Mouse (Mus musculus) adrenal gland, postnatal 4 days (tissue): ENCODE data around the gene Ficd. TPM values are rescaled to one million over a fixed set of nuclear protein-coding genes. Genes with fewer than 3 reads are reported as not detected.
A peak's percentile ranks its signal among the peaks of the same experiment; 100 is the strongest.
"Not testable (repeated sequence)": the region's sequence is repeated elsewhere in the genome, so short reads cannot be mapped to it uniquely, and the experiment has no call there.

Source experiments
- DNase-seq, 2 experiments: peaks; one replicate each; pipeline ENCODE4 v3.0.0; 2021 to 2022; ENCODE audit warnings: low spot score in 2 of 2, mixed read lengths in 2 of 2
- total RNA-seq, 2 experiments: library from RNA; stranded (reverse); gene quantifications; 2 replicates each; pipeline ENCODE4 v1.2.3; 2021

The Ficd gene
- total RNA-seq, 2 experiments from 2014 or later = 10.7 to 13.6 TPM

DNA sequence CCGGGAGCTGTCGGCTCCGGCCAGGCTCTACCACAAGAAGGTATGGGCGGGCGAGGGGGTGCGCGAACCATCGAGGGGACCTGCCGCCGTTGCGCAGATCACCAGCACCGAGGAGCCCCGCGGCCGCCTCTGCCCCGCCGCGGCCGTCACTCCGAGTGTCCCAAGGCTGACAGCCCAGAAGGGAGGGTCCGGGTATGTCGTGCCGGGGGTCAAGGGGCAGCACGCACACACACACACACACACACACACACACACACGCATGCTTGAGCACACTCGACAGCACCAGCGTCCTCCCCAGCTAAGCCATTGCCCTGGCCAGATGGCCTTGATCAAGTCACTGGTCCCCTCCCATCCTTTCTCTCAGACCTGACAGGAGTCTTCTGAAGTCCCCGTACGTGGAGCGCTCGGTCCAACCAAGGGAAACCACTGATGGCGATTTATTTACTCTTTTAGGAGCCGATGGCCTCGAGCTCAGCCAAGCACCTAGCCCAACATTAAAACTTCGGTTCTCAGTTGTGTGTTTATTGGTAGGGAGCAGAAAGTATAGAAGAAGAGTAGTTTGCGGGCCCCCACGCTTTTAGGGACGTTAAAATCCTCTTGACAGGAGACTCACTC, 37.4 kb downstream of the Ficd start:
- peak in 1 of 2 experiments; percentile 37 for DNase-seq

DNA sequence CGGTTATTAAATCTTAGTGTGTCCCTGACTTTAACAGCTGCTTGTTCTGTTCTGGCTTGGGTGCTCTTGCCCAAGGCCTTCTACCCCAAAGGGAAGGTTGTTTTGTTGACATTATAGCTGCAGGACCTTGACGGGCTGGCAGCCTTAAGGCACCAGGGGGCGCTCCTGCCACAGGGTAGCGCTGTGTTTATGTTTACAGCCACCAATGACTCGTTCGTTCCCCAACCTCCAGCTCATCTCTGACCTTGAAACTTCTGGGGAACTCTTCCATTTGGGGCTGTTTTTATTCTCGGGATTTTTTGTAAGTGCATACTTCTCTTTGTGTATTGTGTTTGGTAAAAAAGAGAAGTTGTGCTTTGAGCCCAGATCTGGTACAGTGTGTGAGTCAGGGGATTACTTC, 38.1 kb downstream of the Ficd start:
- peak; percentile 79 to 90 for DNase-seq

DNA sequence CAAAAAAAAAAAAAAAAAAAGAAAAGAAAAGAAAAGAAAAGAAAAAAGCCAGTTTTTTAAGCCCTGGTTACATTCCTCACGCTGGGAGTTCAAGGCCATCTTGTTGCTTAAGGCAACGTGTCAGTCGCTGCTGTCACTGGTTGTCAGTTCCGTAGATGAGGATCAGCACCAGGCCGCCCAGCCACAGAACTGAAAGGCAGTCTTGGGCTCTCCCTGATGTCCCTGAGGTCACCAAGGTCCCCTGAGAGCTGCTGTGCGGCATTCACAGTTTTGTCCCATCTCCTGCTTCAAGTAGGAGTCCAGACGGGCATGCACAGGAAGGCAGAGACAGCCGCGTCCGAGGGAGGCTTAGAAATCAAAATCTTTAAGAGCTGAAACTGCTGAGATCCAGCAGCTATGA, 40.0 kb downstream of the Ficd start:
- DNase-seq = no peak

DNA sequence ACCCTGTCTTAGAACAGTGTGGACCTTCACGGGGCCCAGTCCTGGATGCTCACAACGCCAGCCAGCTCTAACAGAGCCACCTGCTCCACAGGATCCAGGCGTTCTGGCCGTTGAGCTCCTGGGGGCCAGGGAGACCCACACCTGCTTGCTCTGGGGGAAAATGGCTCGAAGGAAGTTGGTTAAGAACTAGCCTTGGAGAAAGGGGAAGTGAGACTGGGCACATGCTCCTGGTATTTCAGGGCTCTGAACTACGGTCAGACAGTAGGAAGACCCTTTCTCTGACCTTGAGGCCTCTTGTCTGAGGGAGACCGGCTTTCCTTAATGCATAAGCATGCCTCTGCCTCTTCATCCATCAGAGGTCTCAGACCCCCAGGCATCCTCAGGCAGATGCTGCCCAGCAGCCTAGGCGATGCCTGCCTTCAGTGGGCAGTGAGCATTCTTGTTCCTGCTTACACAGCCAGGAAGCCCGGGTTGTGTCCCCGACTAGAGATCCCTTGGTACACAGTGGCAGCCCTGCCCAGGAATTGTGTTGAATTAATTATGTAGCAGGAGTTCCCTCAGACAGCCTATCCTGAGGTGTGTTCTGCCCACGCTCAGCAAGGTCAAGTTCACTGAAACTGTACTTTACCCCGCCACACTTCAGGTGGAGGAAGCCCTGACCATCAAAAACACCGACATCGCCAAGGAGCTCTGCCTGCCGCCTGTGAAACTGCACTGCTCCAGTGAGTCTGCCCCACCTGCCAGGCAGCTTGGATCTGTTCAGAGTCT, 40.7 kb downstream of the Ficd start:
- no peak for DNase-seq

DNA sequence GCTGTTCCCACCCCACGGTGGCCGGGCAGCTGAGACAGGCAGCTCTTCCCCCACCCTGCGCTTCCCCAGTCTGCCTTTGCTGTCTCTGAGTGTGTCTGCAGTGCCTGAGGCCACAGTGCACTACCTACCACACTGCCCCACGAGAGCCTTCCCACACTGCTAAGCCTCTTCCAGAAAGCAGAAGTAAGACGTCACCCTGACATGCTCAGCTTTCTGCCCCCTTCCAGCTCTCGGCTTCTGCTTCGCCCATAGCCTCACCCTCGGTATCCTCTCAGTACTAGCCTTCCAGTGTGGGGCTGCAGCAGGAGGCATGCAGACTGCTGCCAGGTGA, 41.3 kb downstream of the Ficd start:
- DNase-seq = no peak

DNA sequence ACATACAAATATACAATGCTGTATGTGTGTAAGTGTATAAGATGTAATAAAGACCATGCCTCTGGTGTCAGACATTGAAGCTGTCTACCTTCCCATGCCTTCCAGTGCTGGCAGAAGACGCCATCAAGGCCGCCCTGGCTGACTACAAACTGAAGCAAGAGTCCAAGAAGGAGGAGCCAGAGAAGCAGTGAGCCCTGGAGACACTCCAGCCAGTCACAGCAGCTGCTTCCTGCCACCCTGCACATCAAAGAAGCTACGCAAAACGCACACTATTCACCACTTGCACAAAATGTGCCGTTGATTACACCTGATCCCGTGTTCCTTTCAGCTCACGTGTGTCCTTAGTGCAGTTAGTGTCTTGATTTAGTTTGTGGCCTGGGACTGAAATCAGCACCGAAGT, 42.1 kb downstream of the Ficd start:
- not testable (repeated sequence) for DNase-seq

DNA sequence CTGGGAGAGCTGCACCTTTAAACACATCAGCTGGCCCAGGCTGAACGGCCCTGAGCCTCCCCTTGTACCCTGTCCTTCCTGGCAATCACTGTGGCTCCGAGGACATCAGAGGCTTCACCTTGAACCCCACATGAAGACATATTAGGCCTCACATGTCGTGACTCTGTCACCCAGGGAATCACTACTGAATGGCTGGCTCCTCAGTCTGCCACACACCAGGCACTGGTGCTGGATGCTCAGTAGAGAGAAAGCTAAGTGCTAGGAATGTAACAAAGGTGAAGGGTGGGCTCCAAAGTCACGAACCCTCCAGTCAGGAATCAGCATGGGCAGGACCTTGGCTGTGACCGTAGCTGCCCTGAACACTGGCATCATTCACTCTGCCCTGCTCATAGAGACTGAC, 44.0 kb downstream of the Ficd start:
- DNase-seq = no peak

DNA sequence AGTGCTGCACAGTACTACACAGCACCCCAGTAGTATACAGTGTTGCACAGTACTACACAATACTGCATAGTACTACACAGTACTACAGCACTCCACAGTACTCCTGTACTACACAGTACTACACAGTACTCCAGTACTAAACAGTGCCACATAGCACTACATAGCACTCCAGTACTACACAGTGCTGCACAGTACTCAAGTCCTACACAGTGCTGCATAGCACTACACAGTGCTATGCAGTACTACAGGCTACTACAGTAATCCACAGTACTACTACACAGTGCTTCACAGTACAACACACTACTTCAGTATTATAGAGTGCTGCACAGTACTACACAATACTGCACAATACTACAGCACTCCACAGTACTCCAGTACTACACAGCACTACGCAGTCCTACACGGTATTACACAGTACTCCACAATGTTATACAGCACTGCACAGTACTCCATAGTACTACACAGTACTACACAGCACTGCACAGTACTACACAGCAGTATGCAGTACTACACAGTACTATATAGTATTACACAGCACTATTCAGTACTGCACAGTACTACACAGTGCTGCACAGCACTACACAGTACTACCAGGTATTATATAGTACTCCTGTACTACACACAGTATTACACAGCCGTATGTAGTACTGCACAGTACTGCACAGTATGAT, 44.6 kb downstream of the Ficd start:
- DNase-seq = no peak

DNA sequence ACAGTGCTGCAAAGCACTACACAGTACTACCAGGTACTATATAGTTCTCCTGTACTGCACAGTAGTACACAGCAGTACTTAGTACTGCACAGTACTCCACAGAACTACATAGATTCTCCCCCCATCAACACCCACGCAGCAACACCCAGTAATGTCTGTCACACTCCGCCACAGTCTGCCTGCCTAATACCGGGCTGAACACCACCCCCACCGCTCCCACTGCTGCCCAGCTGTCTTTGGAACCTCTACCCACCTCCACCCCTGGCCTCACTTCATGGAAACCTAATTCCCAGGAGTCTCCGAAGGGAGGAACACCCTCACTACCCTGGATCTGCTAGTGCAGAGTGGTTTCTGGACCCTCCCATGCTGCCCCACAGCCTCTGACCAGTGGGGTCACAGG, 45.2 kb downstream of the Ficd start:
- no peak for DNase-seq

DNA sequence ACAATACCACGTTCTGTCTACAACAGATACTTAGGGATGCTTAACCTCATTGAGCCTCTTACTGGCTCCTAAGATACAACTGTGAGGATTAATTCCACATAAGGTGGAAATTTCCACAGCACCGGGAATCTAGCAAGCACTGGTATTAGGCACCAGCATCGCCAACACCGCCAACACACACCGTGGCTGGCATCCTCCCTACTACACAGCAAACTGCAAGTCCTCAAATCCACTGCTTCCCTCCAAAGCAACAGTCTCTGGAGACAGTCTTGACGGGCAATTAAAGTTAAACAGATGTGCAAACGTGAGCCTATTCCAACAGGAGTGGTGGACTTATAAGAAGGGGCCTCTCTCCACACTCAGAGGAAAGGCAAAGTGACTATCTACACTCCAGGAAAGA, 45.7 kb downstream of the Ficd start:
- DNase-seq = no peak

DNA sequence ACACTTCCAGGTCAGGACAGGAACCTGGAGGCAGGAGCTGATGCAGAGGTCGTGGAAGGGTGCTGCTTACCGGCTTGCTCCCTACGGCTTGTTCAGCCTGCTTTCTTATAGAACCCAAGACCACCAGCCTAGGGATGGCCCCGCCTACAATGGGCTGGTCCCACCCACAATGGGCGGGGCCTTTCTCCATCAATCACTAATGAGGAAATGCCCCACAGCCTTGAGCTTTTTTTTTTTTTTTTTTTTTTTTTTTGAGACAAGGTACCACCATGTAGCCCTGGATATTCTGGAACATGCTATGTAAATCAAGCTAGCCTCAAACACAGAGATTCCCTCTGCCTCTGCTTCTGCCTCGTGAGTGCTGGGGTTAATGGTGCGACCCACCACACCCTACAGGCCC, 46.3 kb downstream of the Ficd start:
- no peak for DNase-seq

DNA sequence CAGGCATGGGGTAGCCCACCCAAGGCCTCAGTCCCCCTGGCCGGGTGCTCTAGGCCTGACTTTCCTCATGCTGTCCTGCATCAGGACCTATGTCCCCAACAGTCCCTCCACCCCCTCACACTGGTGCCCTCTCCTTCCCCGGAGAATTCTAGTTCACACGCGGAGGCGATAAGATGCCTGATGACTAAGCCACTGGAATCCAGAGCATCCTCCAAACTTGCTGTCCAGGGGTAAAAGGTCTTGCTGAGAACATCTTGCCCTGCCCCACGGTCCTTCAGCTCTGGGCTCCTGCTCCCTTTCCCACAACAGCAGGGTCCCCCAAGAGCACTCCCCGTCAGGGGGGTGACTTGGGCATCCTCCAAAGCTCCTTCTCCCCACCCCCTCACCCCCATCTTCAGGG, 47.0 kb downstream of the Ficd start:
- DNase-seq = no peak

DNA sequence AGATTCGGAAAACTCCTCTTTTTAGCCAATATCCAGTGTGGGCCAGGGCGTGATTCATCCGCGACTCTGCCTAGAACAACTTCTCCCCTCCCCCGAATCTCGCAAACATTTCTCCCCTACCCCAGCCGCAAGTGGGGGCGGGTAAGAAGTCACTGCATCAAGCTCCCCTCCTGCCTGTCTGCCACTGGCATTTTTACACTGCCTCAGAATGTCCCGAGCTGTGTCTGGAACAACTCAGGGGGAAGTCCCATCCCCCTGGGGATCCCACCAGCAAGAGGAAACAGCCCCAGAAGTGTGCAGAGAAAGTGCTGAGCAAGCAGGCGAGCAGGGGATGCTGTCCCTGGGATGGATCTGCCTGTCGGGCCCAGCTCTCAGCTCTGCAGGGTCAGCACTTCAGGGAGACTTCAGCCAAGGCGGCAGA, 48.0 kb downstream of the Ficd start:
- peak in 1 of 2 experiments; percentile 28 for DNase-seq

DNA sequence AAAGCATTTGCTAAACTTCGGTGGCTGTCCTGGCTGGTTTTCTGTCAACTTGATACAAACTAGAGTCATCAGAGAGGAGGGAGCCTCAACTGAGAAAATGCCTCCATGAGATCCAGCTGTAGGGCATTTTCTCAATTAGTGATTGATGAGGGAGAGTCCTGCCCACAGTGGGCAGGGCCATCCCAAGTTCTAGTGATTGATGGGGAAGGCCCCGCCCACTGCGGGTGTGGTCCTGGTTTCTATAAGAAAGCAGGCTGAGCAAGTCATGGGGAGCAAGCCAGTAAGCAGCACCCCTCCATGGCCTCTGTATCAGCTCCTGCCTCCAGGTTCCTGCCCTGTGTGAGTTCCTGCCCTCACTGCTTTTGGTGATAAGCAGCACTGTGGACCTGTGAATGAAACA, 48.5 kb downstream of the Ficd start:
- DNase-seq = not testable (repeated sequence)

DNA sequence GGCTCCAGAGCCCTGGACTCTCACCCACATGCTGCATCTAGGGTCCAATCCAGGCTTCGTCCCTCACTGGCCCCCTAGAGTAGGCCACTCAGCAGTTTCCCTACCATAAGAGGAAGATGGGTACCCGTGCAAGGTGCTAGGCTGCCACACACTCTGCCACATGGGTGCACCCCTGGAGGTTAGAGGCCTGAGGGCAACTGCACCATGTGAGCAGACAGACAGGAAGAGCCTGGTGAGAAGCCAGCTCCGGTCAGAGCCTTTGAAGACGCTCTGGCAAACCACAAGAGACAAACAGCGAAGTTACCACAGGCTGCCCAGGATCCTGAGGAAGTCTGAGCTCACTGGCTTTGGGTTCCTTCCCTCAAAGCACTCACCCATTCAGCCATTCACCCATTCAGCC, 51.4 kb downstream of the Ficd start:
- no peak for DNase-seq

DNA sequence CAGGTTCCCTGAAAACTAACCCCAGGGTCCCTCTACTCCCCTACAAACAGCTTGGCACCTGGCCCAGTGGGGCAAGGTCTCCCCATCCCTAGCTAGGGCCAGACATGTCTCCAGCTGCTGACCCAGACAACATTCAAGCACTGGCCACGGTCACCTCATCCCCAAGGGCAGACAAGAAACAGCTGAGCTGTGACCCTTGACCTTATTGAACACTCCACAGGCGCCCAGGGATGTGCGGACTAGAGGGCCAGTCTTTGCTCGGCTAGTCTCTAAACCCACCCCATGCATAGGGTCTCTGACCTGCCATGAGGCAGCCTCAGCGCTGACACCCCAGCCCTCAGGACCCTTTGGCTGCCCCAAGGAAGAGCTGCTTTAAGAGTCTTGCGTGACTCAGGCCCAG, 53.0 kb downstream of the Ficd start:
- no peak for DNase-seq

DNA sequence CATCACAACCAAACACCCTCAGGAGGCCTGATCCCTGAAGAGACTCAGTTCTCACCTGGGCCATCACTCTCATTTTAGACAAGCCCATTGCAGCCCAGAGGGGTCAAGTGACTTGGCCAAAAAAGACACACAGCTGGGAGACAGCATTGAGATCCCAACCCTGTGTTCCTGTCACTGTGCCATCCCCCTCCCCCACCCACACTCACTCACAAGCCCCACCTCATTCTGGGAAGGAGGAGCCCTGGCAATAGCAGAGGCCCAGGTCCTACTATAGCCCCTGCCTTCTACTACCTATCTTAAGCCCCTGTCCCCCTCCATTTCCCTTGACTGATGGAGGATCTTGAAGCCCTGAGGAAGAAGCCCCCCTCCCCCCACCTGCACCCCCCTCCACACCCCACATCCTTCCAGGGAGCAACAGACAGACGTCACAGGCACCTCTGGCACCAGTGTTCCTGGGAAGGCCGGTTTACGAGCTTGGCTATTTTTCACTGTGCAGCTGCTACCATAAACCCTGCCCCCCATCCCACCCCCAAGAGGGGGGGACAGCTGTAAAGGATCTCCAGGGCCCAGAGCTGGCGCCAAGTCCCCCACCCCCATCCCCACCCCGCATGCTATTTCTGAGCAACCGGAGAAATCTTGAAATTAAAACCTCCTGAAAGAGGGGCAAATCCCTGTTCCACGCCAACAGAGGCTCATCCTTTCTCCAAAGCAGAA, 53.6 kb downstream of the Ficd start:
- no peak for DNase-seq

Other genes starting within 250 kb of the Ficd start
- gene Wscd2, start 245.5 kb upstream of the Ficd start, total RNA-seq = 10 to 100 TPM; 10.2 to 11.6 TPM
- 10 to 100 TPM; 14.8 to 15.4 TPM for gene Cmklr1, start 85.4 kb upstream of the Ficd start, total RNA-seq
- not detected for gene 1700069L16Rik, start 11.0 kb upstream of the Ficd start, total RNA-seq
- 10 to 100 TPM; 48.2 to 53.9 TPM for gene Sart3, start 36.7 kb downstream of the Ficd start, total RNA-seq
- gene Iscu, start 36.9 kb downstream of the Ficd start, total RNA-seq = 100 to 1,000 TPM; 417 to 454 TPM
- 10 to 100 TPM; 24.5 to 25.2 TPM for gene Tmem119, start 64.7 kb downstream of the Ficd start, total RNA-seq
- 1 to 10 TPM; 3.2 to 4.3 TPM for gene Selplg, start 96.8 kb downstream of the Ficd start, total RNA-seq
- gene Coro1c, start 173.0 kb downstream of the Ficd start, total RNA-seq = 100 to 1,000 TPM in 1 of 2 experiments, 10 to 100 TPM in 1; 99.1 to 105 TPM